Mouse (Mus musculus): ENCODE results near the gene Rxfp1.

- TF ChIP-seq GATA1 (IDR thresholded peaks at IDR 0.05; ENCODE audit: borderline replicate concordance, low read length) (no peak), FLI1 (IDR thresholded peaks at IDR 0.05; ENCODE audit: low read length) (no peak)
Observed at GRCm38 (mm10) chr3:79690111-79690651, 47.5 kb downstream of the Rxfp1 start.
